Mouse (Mus musculus) liver, embryonic 16.5 days (tissue): ENCODE data around the gene Ppt1. TPM values are rescaled to one million over a fixed set of nuclear protein-coding genes. Genes with fewer than 3 reads are reported as not detected.

Experiments
- polyA plus RNA-seq: library from polyadenylated mRNA; unstranded; fragments of >200 nt; fragmentation: Nextera tagmentation; extraction: Ambion mirVana; gene quantifications from 2 replicates; pipeline ENCODE4 v1.2.1, GENCODE M21; 2015

Ppt1 gene
- polyA plus RNA-seq, 1 experiment from 2014 or later, result 20.6 TPM

Other genes starting within 250 kb of the Ppt1 start
- gene 9530002B09Rik, start 147.0 kb upstream of the Ppt1 start, polyA plus RNA-seq, result not detected in 2 replicates
- gene Cap1, start 49.8 kb downstream of the Ppt1 start, polyA plus RNA-seq, result 26.4 and 33.7 TPM in 2 replicates
- gene Mfsd2a, start 124.9 kb downstream of the Ppt1 start, polyA plus RNA-seq, result 0.08 TPM in 1 of 2 replicates, not detected in the other
- 0.65 and 0.92 TPM in 2 replicates for gene Mycl, start 159.4 kb downstream of the Ppt1 start, polyA plus RNA-seq
- 6.3 and 7.0 TPM in 2 replicates for gene Trit1, start 180.4 kb downstream of the Ppt1 start, polyA plus RNA-seq